Mouse (Mus musculus): ENCODE data around the gene Mprip. TPM values are rescaled to one million over a fixed set of nuclear protein-coding genes. Genes with fewer than 3 reads are reported as not detected.

Mprip gene
- polyA plus RNA-seq, 1 experiment from 2014 or later: 56.2 TPM

GRCm38 (mm10) chr11:59810480-59811158 is 149.5 kb downstream of the Mprip start:
- Histone ChIP-seq H3K27me3 (replicated peaks; ENCODE audit: control insufficient read depth, insufficient read depth, low read length) (no peaks in the 10 kb centered on the region), H3K4me2 (ENCODE audit: low read length) (peak overlapping the region; percentile 96), H3K4me3 (ENCODE audit: low read depth, low read length) (peak overlapping the region; percentile 91), H3K36me3 (ENCODE audit: control insufficient read depth, insufficient read depth, low read length) (peaks cover 24% of the 10 kb centered on the region), H3K4me1 (replicated peaks; ENCODE audit: control insufficient read depth, insufficient read depth, low read length) (peaks cover 7% of the 10 kb centered on the region), H3K9ac (ENCODE audit: low read length) (peak overlapping the region; percentile 97), H3K27ac (ENCODE audit: low read depth) (peak overlapping the region; percentile 98), H3K9me3 (ENCODE audit: control insufficient read depth, low read length) (no peaks in the 10 kb centered on the region)
- WGBS: 60% methylated on average over 14 of the region's 14 CpGs
- peak; percentile 13; the same call in 1 of the 2 replicates for ATAC-seq (replicated peaks; ENCODE audit: low FRiP score, low TSS enrichment, low read depth)
- no peak for DNase-seq (ENCODE audit: low spot score)

- peaks cover 7% of the 10 kb centered on the region for H3K4me1 ChIP-seq (replicated peaks; ENCODE audit: control insufficient read depth, insufficient read depth, low read length)
- H3K9me3 ChIP-seq (ENCODE audit: control insufficient read depth, low read length): no peaks in the 10 kb centered on the region
- no peak overlapping the region for H3K4me3 ChIP-seq (ENCODE audit: low read depth, low read length)
- H3K4me2 ChIP-seq (ENCODE audit: low read length): no peak overlapping the region
- no peak overlapping the region for H3K9ac ChIP-seq (ENCODE audit: low read length)
- no peaks in the 10 kb centered on the region for H3K27me3 ChIP-seq (replicated peaks; ENCODE audit: control insufficient read depth, insufficient read depth, low read length)
- no peak for DNase-seq (ENCODE audit: low spot score)
- no peak for ATAC-seq (replicated peaks; ENCODE audit: low FRiP score, low TSS enrichment, low read depth)
- H3K27ac ChIP-seq (ENCODE audit: low read depth): no peak overlapping the region
- peaks cover 23% of the 10 kb centered on the region for H3K36me3 ChIP-seq (ENCODE audit: control insufficient read depth, insufficient read depth, low read length)
- 46% methylated on average over 4 of the region's 4 CpGs for WGBS
These were observed 150.1 kb downstream of the Mprip start for GRCm38 (mm10) chr11:59811211-59811610.

GRCm38 (mm10) chr11:59813276-59813675 is 152.2 kb downstream of the Mprip start:
- ATAC-seq (replicated peaks; ENCODE audit: low FRiP score, low TSS enrichment, low read depth) (no peak), DNase-seq (ENCODE audit: low spot score) (no peak)
- H3K27me3 ChIP-seq (replicated peaks; ENCODE audit: control insufficient read depth, insufficient read depth, low read length): no peaks in the 10 kb centered on the region
- no peak overlapping the region for H3K27ac ChIP-seq (ENCODE audit: low read depth)
- no peak overlapping the region for H3K4me2 ChIP-seq (ENCODE audit: low read length)
- H3K9me3 ChIP-seq (ENCODE audit: control insufficient read depth, low read length): no peaks in the 10 kb centered on the region
- 59% methylated on average over 3 of the region's 3 CpGs for WGBS
- peaks cover 7% of the 10 kb centered on the region for H3K4me1 ChIP-seq (replicated peaks; ENCODE audit: control insufficient read depth, insufficient read depth, low read length)
- H3K4me3 ChIP-seq (ENCODE audit: low read depth, low read length): no peak overlapping the region
- H3K36me3 ChIP-seq (ENCODE audit: control insufficient read depth, insufficient read depth, low read length): peaks cover 26% of the 10 kb centered on the region
- H3K9ac ChIP-seq (ENCODE audit: low read length): no peak overlapping the region

- ATAC-seq (replicated peaks; ENCODE audit: low FRiP score, low TSS enrichment, low read depth) (no peak), DNase-seq (ENCODE audit: low spot score) (no peak)
- H3K27ac ChIP-seq (ENCODE audit: low read depth): no peak overlapping the region
- no peaks in the 10 kb centered on the region; the same call in 1 of the 2 replicates for H3K4me1 ChIP-seq (replicated peaks; ENCODE audit: control insufficient read depth, insufficient read depth, low read length)
- no peak overlapping the region for H3K9ac ChIP-seq (ENCODE audit: low read length)
- 79% methylated on average over 1 of the region's 1 CpGs for WGBS
- peaks cover 36% of the 10 kb centered on the region for H3K36me3 ChIP-seq (ENCODE audit: control insufficient read depth, insufficient read depth, low read length)
- no peaks in the 10 kb centered on the region for H3K9me3 ChIP-seq (ENCODE audit: control insufficient read depth, low read length)
- no peak overlapping the region for H3K4me2 ChIP-seq (ENCODE audit: low read length)
- no peaks in the 10 kb centered on the region for H3K27me3 ChIP-seq (replicated peaks; ENCODE audit: control insufficient read depth, insufficient read depth, low read length)
- H3K4me3 ChIP-seq (ENCODE audit: low read depth, low read length): no peak overlapping the region
These were observed 153.2 kb downstream of the Mprip start for GRCm38 (mm10) chr11:59814311-59814710.

- Histone ChIP-seq H3K27me3 (replicated peaks; ENCODE audit: control insufficient read depth, insufficient read depth, low read length) (no peaks in the 10 kb centered on the region), H3K9ac (ENCODE audit: low read length) (no peak overlapping the region), H3K36me3 (ENCODE audit: control insufficient read depth, insufficient read depth, low read length) (peaks cover 42% of the 10 kb centered on the region), H3K4me1 (replicated peaks; ENCODE audit: control insufficient read depth, insufficient read depth, low read length) (no peaks in the 10 kb centered on the region; the same call in 1 of the 2 replicates), H3K27ac (ENCODE audit: low read depth) (no peak overlapping the region), H3K4me3 (ENCODE audit: low read depth, low read length) (no peak overlapping the region), H3K9me3 (ENCODE audit: control insufficient read depth, low read length) (no peaks in the 10 kb centered on the region), H3K4me2 (ENCODE audit: low read length) (no peak overlapping the region)
- ATAC-seq (replicated peaks; ENCODE audit: low FRiP score, low TSS enrichment, low read depth) (no peak), DNase-seq (ENCODE audit: low spot score) (no peak)
- WGBS: 82% methylated on average over 6 of the region's 6 CpGs
These were observed 153.8 kb downstream of the Mprip start for GRCm38 (mm10) chr11:59814936-59815335.

- H3K4me2 ChIP-seq (ENCODE audit: low read length): no peak overlapping the region
- ATAC-seq (replicated peaks; ENCODE audit: low FRiP score, low TSS enrichment, low read depth): no peak
- no peak overlapping the region for H3K9ac ChIP-seq (ENCODE audit: low read length)
- no peaks in the 10 kb centered on the region for H3K27me3 ChIP-seq (replicated peaks; ENCODE audit: control insufficient read depth, insufficient read depth, low read length)
- H3K9me3 ChIP-seq (ENCODE audit: control insufficient read depth, low read length): no peaks in the 10 kb centered on the region
- no peak overlapping the region for H3K4me3 ChIP-seq (ENCODE audit: low read depth, low read length)
- no peak for DNase-seq (ENCODE audit: low spot score)
- no peak overlapping the region for H3K27ac ChIP-seq (ENCODE audit: low read depth)
- peaks cover 48% of the 10 kb centered on the region for H3K36me3 ChIP-seq (ENCODE audit: control insufficient read depth, insufficient read depth, low read length)
- WGBS: 84% methylated on average over 6 of the region's 6 CpGs
- no peaks in the 10 kb centered on the region; the same call in 1 of the 2 replicates for H3K4me1 ChIP-seq (replicated peaks; ENCODE audit: control insufficient read depth, insufficient read depth, low read length)
These were observed 154.5 kb downstream of the Mprip start for GRCm38 (mm10) chr11:59815482-59816065.

GRCm38 (mm10) chr11:59817916-59818315 is 156.8 kb downstream of the Mprip start:
- H3K4me2 ChIP-seq (ENCODE audit: low read length): no peak overlapping the region
- H3K4me3 ChIP-seq (ENCODE audit: low read depth, low read length): no peak overlapping the region
- no peaks in the 10 kb centered on the region for H3K9me3 ChIP-seq (ENCODE audit: control insufficient read depth, low read length)
- H3K27ac ChIP-seq (ENCODE audit: low read depth): no peak overlapping the region
- no peaks in the 10 kb centered on the region for H3K4me1 ChIP-seq (replicated peaks; ENCODE audit: control insufficient read depth, insufficient read depth, low read length)
- no peak overlapping the region for H3K9ac ChIP-seq (ENCODE audit: low read length)
- 96% methylated on average over 3 of the region's 3 CpGs for WGBS
- ATAC-seq (replicated peaks; ENCODE audit: low FRiP score, low TSS enrichment, low read depth): no peak
- H3K27me3 ChIP-seq (replicated peaks; ENCODE audit: control insufficient read depth, insufficient read depth, low read length): no peaks in the 10 kb centered on the region
- no peak for DNase-seq (ENCODE audit: low spot score)
- H3K36me3 ChIP-seq (ENCODE audit: control insufficient read depth, insufficient read depth, low read length): peaks cover 71% of the 10 kb centered on the region

- Histone ChIP-seq H3K4me3 (ENCODE audit: low read depth, low read length) (no peak overlapping the region), H3K4me2 (ENCODE audit: low read length) (no peak overlapping the region), H3K4me1 (replicated peaks; ENCODE audit: control insufficient read depth, insufficient read depth, low read length) (no peaks in the 10 kb centered on the region), H3K27ac (ENCODE audit: low read depth) (no peak overlapping the region), H3K36me3 (ENCODE audit: control insufficient read depth, insufficient read depth, low read length) (peaks cover 99% of the 10 kb centered on the region), H3K9ac (ENCODE audit: low read length) (no peak overlapping the region), H3K9me3 (ENCODE audit: control insufficient read depth, low read length) (no peaks in the 10 kb centered on the region), H3K27me3 (replicated peaks; ENCODE audit: control insufficient read depth, insufficient read depth, low read length) (no peaks in the 10 kb centered on the region)
- 87% methylated on average over 3 of the region's 3 CpGs for WGBS
- ATAC-seq (replicated peaks; ENCODE audit: low FRiP score, low TSS enrichment, low read depth): no peak
- no peak for DNase-seq (ENCODE audit: low spot score)
These were observed 160.5 kb downstream of the Mprip start for GRCm38 (mm10) chr11:59821625-59822024.

Measured in intestine, embryonic 14.5 days (tissue).